Mouse (Mus musculus): ENCODE data around the gene Ube2q1. TPM values are rescaled to one million over a fixed set of nuclear protein-coding genes. Genes with fewer than 3 reads are reported as not detected.

The Ube2q1 gene
- polyA plus RNA-seq, 1 experiment from 2014 or later: 15.7 TPM

- 70% methylated on average over 6 of the region's 6 CpGs for WGBS
- no peak overlapping the region for H3K27ac ChIP-seq (replicated peaks in 1 of 2; ENCODE audit: control insufficient read depth in 1 of 2, insufficient read depth in 1 of 2, low read depth in 2 of 2, low read length in 2 of 2)
- no peak for ATAC-seq (ENCODE audit: insufficient number of reproducible peaks, insufficient read depth, low FRiP score, low read depth)
Measured at GRCm38 (mm10) chr3:89755283-89755682, 18.1 kb upstream of the Ube2q1 start.

DNA sequence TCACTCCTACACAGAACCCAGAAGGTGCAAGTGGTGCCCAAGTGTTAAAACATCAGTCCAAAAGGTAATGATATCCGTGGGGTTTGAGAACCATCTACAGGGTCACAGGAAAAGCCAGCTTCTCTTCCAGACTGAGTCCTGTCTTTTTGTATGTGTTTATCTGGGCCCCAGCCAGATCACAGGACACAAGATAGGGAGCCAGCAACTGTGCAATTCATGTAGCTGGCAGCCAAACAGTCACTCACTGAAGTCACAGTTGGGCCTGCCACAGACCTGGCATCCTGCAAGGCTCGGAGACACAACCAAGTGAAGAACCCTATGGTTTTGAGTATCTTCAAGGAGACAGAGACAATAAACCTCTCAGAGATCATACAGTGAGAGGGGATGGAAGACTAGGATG lies 15.6 kb upstream of the Ube2q1 start:
- Histone ChIP-seq H3K4me2 (ENCODE audit: low read length) (no peak overlapping the region), H3K27ac (replicated peaks in 1 of 2; ENCODE audit: control insufficient read depth in 1 of 2, insufficient read depth in 1 of 2, low read depth in 2 of 2, low read length in 2 of 2) (no peak overlapping the region), H3K9me3 (ENCODE audit: control insufficient read depth, low read length) (no peaks in the 10 kb centered on the region), H3K36me3 (ENCODE audit: control insufficient read depth, insufficient read depth, low read length) (no peaks in the 10 kb centered on the region), H3K27me3 (ENCODE audit: control insufficient read depth, insufficient read depth, low read length) (peaks cover 6% of the 10 kb centered on the region), H3K4me1 (ENCODE audit: control insufficient read depth in 2 of 2, insufficient read depth in 2 of 2, low read length in 2 of 2) (no peaks in the 10 kb centered on the region), H3K9ac (ENCODE audit: low read length) (no peak overlapping the region), H3K4me3 (ENCODE audit: control insufficient read depth in 1 of 2, insufficient read depth in 1 of 2, low read depth in 1 of 2, low read length in 2 of 2) (no peak overlapping the region)
- 59% methylated on average over 2 of the region's 2 CpGs for WGBS
- ATAC-seq (ENCODE audit: insufficient number of reproducible peaks, insufficient read depth, low FRiP score, low read depth): no peak

More at GRCm38 (mm10) chr3:89755283-89755682, 18.1 kb upstream of the Ube2q1 start:
- peaks cover 18% of the 10 kb centered on the region for H3K36me3 ChIP-seq (ENCODE audit: control insufficient read depth, insufficient read depth, low read length)
- H3K4me3 ChIP-seq (ENCODE audit: control insufficient read depth in 1 of 2, insufficient read depth in 1 of 2, low read depth in 1 of 2, low read length in 2 of 2): no peak overlapping the region
- H3K9me3 ChIP-seq (ENCODE audit: control insufficient read depth, low read length): no peaks in the 10 kb centered on the region
- no peak overlapping the region for H3K9ac ChIP-seq (ENCODE audit: low read length)
- H3K27me3 ChIP-seq (ENCODE audit: control insufficient read depth, insufficient read depth, low read length): no peaks in the 10 kb centered on the region; the same call in 1 of the 2 replicates
- H3K4me1 ChIP-seq (ENCODE audit: control insufficient read depth in 2 of 2, insufficient read depth in 2 of 2, low read length in 2 of 2): no peaks in the 10 kb centered on the region
- H3K4me2 ChIP-seq (ENCODE audit: low read length): no peak overlapping the region

- H3K4me1 ChIP-seq (ENCODE audit: control insufficient read depth in 2 of 2, insufficient read depth in 2 of 2, low read length in 2 of 2): peaks cover 0 to 2% of the 10 kb centered on the region in 2 experiments; a peak in 1 of 4 replicates
- no peak overlapping the region for H3K9ac ChIP-seq (ENCODE audit: low read length)
- no peaks in the 10 kb centered on the region for H3K9me3 ChIP-seq (ENCODE audit: control insufficient read depth, low read length)
- no peak overlapping the region for H3K4me3 ChIP-seq (ENCODE audit: control insufficient read depth in 1 of 2, insufficient read depth in 1 of 2, low read depth in 1 of 2, low read length in 2 of 2)
- ATAC-seq (ENCODE audit: insufficient number of reproducible peaks, insufficient read depth, low FRiP score, low read depth): no peak
- no peak overlapping the region for H3K27ac ChIP-seq (replicated peaks in 1 of 2; ENCODE audit: control insufficient read depth in 1 of 2, insufficient read depth in 1 of 2, low read depth in 2 of 2, low read length in 2 of 2)
- H3K36me3 ChIP-seq (ENCODE audit: control insufficient read depth, insufficient read depth, low read length): no peaks in the 10 kb centered on the region
- H3K4me2 ChIP-seq (ENCODE audit: low read length): no peak overlapping the region
- 66% methylated on average over 3 of the region's 3 CpGs for WGBS
- peaks cover 23% of the 10 kb centered on the region for H3K27me3 ChIP-seq (ENCODE audit: control insufficient read depth, insufficient read depth, low read length)
Measured at GRCm38 (mm10) chr3:89759786-89760185, 13.6 kb upstream of the Ube2q1 start.

DNA sequence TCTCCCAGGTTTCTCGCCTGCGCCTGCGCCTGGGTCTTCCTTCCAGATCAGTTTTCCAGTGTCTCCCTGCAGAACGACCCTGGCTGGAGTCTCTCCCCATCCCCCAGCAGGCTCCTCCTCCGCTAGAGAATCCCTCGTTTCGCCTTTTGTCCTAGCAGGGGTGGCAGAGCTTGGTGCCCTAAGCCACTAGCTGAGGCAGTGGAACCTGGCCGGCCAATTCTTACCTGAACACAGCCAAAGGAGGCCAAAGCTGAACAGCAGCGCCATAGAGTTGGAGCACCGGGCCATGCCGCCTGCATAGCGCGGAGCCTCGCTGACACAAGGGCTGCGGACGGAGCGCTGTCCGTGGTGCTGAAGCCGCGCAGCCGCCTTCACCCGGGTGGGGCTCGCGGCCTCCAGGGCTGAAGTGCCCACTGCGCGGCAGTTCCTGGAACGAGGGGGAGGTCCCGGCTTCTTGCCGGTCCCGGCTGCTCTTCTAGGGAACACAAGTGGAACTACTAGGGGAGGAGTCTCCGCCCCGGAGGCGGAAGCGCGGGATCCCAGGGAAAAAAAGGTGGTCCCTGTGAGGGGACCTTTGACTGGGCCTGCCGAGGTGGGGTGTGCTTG lies 9.2 kb upstream of the Ube2q1 start, which contains the start of gene Chrnb2:
Chrnb2 (minus strand) TSS at position 514 of the 606 bp plus-strand sequence.
- Histone ChIP-seq H3K9me3 (ENCODE audit: control insufficient read depth, low read length) (no peaks in the 10 kb centered on the region), H3K36me3 (ENCODE audit: control insufficient read depth, insufficient read depth, low read length) (no peaks in the 10 kb centered on the region), H3K4me3 (ENCODE audit: control insufficient read depth in 1 of 2, insufficient read depth in 1 of 2, low read depth in 1 of 2, low read length in 2 of 2) (no peak within 1 kb of the TSS), H3K27ac (replicated peaks in 1 of 2; ENCODE audit: control insufficient read depth in 1 of 2, insufficient read depth in 1 of 2, low read depth in 2 of 2, low read length in 2 of 2) (no peak within 1 kb of the TSS), H3K27me3 (ENCODE audit: control insufficient read depth, insufficient read depth, low read length) (peaks cover 33% of the 10 kb centered on the region), H3K4me1 (ENCODE audit: control insufficient read depth in 2 of 2, insufficient read depth in 2 of 2, low read length in 2 of 2) (peaks cover 0 to 2% of the 10 kb centered on the region in 2 experiments; a peak in 1 of 4 replicates), H3K9ac (ENCODE audit: low read length) (no peak within 1 kb of the TSS), H3K4me2 (ENCODE audit: low read length) (peak within 1 kb of the TSS; percentile 53)
- peak; percentile 62; the same call in 1 of the 2 replicates for ATAC-seq (ENCODE audit: insufficient number of reproducible peaks, insufficient read depth, low FRiP score, low read depth)
- WGBS: under 1% methylated on average over 36 of the region's 36 CpGs

DNA sequence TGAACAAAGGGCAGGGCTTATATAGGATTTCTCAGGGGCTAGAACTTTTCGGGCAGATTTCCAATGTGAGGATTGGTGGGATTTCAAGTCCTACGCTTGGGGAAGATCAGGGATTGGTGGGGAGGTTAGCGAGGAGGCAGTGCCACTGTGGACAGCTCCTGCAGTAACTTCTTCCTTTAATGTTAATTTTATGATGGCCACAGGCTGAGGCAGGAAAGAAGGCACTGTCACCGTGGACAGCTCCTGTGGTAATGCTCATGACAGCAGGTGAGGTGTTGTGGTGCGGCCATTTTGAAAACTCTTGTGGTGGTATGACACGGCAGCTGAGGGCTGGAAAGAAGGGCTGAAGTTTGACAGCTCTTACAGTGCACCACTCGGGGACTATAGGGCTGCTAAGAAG lies 3.8 kb upstream of the Ube2q1 start:
- Histone ChIP-seq H3K4me1 (ENCODE audit: control insufficient read depth in 2 of 2, insufficient read depth in 2 of 2, low read length in 2 of 2) (peaks cover 4 to 14% of the 10 kb centered on the region in 2 experiments), H3K4me2 (ENCODE audit: low read length) (no peak overlapping the region), H3K27ac (replicated peaks in 1 of 2; ENCODE audit: control insufficient read depth in 1 of 2, insufficient read depth in 1 of 2, low read depth in 2 of 2, low read length in 2 of 2) (no peak overlapping the region), H3K9me3 (ENCODE audit: control insufficient read depth, low read length) (no peaks in the 10 kb centered on the region), H3K4me3 (ENCODE audit: control insufficient read depth in 1 of 2, insufficient read depth in 1 of 2, low read depth in 1 of 2, low read length in 2 of 2) (no peak overlapping the region), H3K36me3 (ENCODE audit: control insufficient read depth, insufficient read depth, low read length) (no peaks in the 10 kb centered on the region), H3K27me3 (ENCODE audit: control insufficient read depth, insufficient read depth, low read length) (peaks cover 12% of the 10 kb centered on the region), H3K9ac (ENCODE audit: low read length) (no peak overlapping the region)
- 54% methylated on average over 7 of the region's 7 CpGs for WGBS
- no peak for ATAC-seq (ENCODE audit: insufficient number of reproducible peaks, insufficient read depth, low FRiP score, low read depth)

DNA sequence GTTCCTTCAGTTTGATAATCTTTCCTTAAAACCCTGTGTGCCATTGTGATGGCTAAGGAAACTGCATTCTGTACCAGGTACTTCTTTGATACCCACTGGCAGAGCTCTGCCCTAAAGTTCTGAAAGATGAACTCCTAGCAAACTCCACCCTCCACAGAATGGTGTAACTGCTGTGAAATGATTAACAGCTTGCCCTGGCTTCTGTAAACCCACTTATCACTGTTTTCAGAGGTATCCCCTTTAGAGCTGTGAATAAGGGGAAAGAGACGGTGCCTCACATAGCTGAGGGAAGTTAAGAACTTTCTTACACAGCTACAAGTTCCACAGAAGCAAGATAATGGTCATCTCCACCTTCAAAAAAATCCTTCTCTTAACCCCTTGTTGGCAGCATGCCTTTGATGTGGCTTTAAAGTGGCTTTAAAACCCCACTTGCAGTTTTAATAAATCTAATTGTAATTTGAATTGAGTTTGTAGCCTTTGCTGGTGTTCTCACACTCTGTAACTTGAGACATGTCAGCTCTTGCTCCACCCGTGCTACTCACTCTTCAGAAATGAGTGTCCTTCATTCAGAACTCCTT lies 2.9 kb upstream of the Ube2q1 start:
- H3K9ac ChIP-seq (ENCODE audit: low read length): no peak overlapping the region

GRCm38 (mm10) chr3:89772588-89772967 lies 838 bp upstream of the Ube2q1 start:
- 2% methylated on average over 17 of the region's 17 CpGs for WGBS
- Histone ChIP-seq H3K4me3 (ENCODE audit: control insufficient read depth in 1 of 2, insufficient read depth in 1 of 2, low read depth in 1 of 2, low read length in 2 of 2) (peak overlapping the region; percentile 57 to 73), H3K4me1 (ENCODE audit: control insufficient read depth in 2 of 2, insufficient read depth in 2 of 2, low read length in 2 of 2) (peaks cover 14 to 26% of the 10 kb centered on the region in 2 experiments), H3K9me3 (ENCODE audit: control insufficient read depth, low read length) (no peaks in the 10 kb centered on the region), H3K9ac (ENCODE audit: low read length) (peak overlapping the region; percentile 95), H3K36me3 (ENCODE audit: control insufficient read depth, insufficient read depth, low read length) (peaks cover 19% of the 10 kb centered on the region), H3K4me2 (ENCODE audit: low read length) (peak overlapping the region; percentile 84), H3K27me3 (ENCODE audit: control insufficient read depth, insufficient read depth, low read length) (no peaks in the 10 kb centered on the region), H3K27ac (replicated peaks in 1 of 2; ENCODE audit: control insufficient read depth in 1 of 2, insufficient read depth in 1 of 2, low read depth in 2 of 2, low read length in 2 of 2) (peak overlapping the region; percentile 88 to 96)
- ATAC-seq (ENCODE audit: insufficient number of reproducible peaks, insufficient read depth, low FRiP score, low read depth): peak; percentile 58

More for the DNA sequence above, 2.9 kb upstream of the Ube2q1 start:
- Histone ChIP-seq H3K4me1 (ENCODE audit: control insufficient read depth in 2 of 2, insufficient read depth in 2 of 2, low read length in 2 of 2) (peaks cover 12 to 24% of the 10 kb centered on the region in 2 experiments), H3K4me3 (ENCODE audit: control insufficient read depth in 1 of 2, insufficient read depth in 1 of 2, low read depth in 1 of 2, low read length in 2 of 2) (no peak overlapping the region), H3K9me3 (ENCODE audit: control insufficient read depth, low read length) (no peaks in the 10 kb centered on the region), H3K36me3 (ENCODE audit: control insufficient read depth, insufficient read depth, low read length) (peaks cover 2% of the 10 kb centered on the region; the same call in 1 of the 2 replicates), H3K4me2 (ENCODE audit: low read length) (no peak overlapping the region), H3K27me3 (ENCODE audit: control insufficient read depth, insufficient read depth, low read length) (peaks cover 3% of the 10 kb centered on the region; the same call in 1 of the 2 replicates), H3K27ac (replicated peaks in 1 of 2; ENCODE audit: control insufficient read depth in 1 of 2, insufficient read depth in 1 of 2, low read depth in 2 of 2, low read length in 2 of 2) (no peak overlapping the region)
- ATAC-seq (ENCODE audit: insufficient number of reproducible peaks, insufficient read depth, low FRiP score, low read depth): no peak
- WGBS: 39% methylated on average over 2 of the region's 2 CpGs
